Mouse (Mus musculus) small intestine, adult 2 months (tissue): ENCODE results near the gene Dcbld2.

ENCODE experiments used
- CTCF ChIP-seq: fragments of 200-500 bp; IDR thresholded peaks from 2 replicates; pipeline ENCODE4 v1.5.1; 2012; ENCODE audit warnings: low read depth, mild to moderate bottlenecking, control low read depth, inconsistent platforms, low read length, moderate library complexity, mixed read lengths; ENCODE audit not compliant: insufficient replicate concordance, insufficient read length; ENCODE audit errors: extremely low read depth
- POLR2A ChIP-seq: fragments of 200-500 bp; IDR thresholded peaks from 2 replicates; pipeline ENCODE4 v1.6.1; 2012; ENCODE audit warnings: low read depth, mild to moderate bottlenecking, control low read depth, inconsistent platforms, low read length, moderate library complexity

GRCm38 (mm10) chr16:58456445-58456844 lies 48.2 kb downstream of the Dcbld2 start:
- TF ChIP-seq CTCF: no peak
- no peak for TF ChIP-seq POLR2A
